Mouse (Mus musculus) kidney, embryonic 16.5 days (tissue): ENCODE results near the gene Usp7. TPM values are rescaled to one million over a fixed set of nuclear protein-coding genes. Genes with fewer than 3 reads are reported as not detected.
"Not testable (repeated sequence)": the region's sequence is repeated elsewhere in the genome, so short reads cannot be mapped to it uniquely, and the experiment has no call there.

Source experiments
- ATAC-seq: fragments of 200-750 bp; cut with Nextera tagmentation; 2 replicates; pipeline ENCODE4 v1.8.0; 2017; ENCODE audit warnings: moderate TSS enrichment; ENCODE audit not compliant: low FRiP score, low TSS enrichment
- H3K27ac ChIP-seq: fragments of 300-500 bp; sonication (generic); 2 replicates; pipeline ENCODE4 v1.5.1; 2014; ENCODE audit warnings: low read length
- H3K27me3 ChIP-seq: fragments of 300-500 bp; sonication (generic); 2 replicates; pipeline ENCODE4 v1.6.1; 2014; ENCODE audit warnings: low read length, control low read depth, mixed read lengths; ENCODE audit not compliant: insufficient read depth
- H3K36me3 ChIP-seq: fragments of 300-500 bp; sonication (generic); 2 replicates; pipeline ENCODE4 v1.6.1; 2014; ENCODE audit warnings: low read length, control low read depth, mixed read lengths; ENCODE audit not compliant: insufficient read depth
- H3K4me1 ChIP-seq: fragments of 300-500 bp; sonication (generic); 2 replicates; pipeline ENCODE4 v1.6.1; 2014; ENCODE audit warnings: low read length, control low read depth, mixed read lengths; ENCODE audit not compliant: insufficient read depth
- H3K4me2 ChIP-seq: fragments of 300-500 bp; sonication (generic); replicated peaks from 2 replicates; pipeline ENCODE4 v1.6.1; 2014; ENCODE audit warnings: low read depth, low read length
- H3K4me3 ChIP-seq: fragments of 300-500 bp; sonication (generic); 2 replicates; pipeline ENCODE4 v1.5.1; 2014; ENCODE audit warnings: mild to moderate bottlenecking, low read length
- H3K9ac ChIP-seq: fragments of 300-500 bp; sonication (generic); replicated peaks from 2 replicates; pipeline ENCODE4 v1.6.1; 2014; ENCODE audit warnings: low read length
- H3K9me3 ChIP-seq: fragments of 300-500 bp; sonication (generic); 2 replicates; pipeline ENCODE4 v1.6.1; 2016; ENCODE audit warnings: low read length, control low read depth
- WGBS: fragments of 180-500 bp; shearing (Covaris S2); extraction: QIAGEN DNeasy Blood & Tissue Kit; methylation state at CpG from one replicate; pipeline ENCODE4 v1.1.7; 2014; 5-methylcytosine and 5-hydroxymethylcytosine counted together
- polyA plus RNA-seq: library from polyadenylated mRNA; unstranded; fragments of >200 nt; fragmentation: Nextera tagmentation; extraction: Ambion mirVana; gene quantifications from 2 replicates; pipeline ENCODE4 v1.2.1, GENCODE M21; 2015

Gene Usp7
- polyA plus RNA-seq, 1 experiment from 2014 or later: 23.8 TPM

- no peaks in the 10 kb centered on the region for H3K36me3 ChIP-seq
- no peak overlapping the region; the same call in 1 of the 2 replicates for H3K27ac ChIP-seq
- no peak overlapping the region for H3K4me3 ChIP-seq
- H3K4me2 ChIP-seq: no peak overlapping the region
- H3K27me3 ChIP-seq: no peaks in the 10 kb centered on the region
- no peak overlapping the region for H3K9ac ChIP-seq
- WGBS: 56% methylated on average over 3 of the region's 3 CpGs
- no peaks in the 10 kb centered on the region for H3K4me1 ChIP-seq
- ATAC-seq: no peak
- no peaks in the 10 kb centered on the region for H3K9me3 ChIP-seq
Measured at GRCm38 (mm10) chr16:8784753-8785152, 7.4 kb downstream of the Usp7 start.

DNA sequence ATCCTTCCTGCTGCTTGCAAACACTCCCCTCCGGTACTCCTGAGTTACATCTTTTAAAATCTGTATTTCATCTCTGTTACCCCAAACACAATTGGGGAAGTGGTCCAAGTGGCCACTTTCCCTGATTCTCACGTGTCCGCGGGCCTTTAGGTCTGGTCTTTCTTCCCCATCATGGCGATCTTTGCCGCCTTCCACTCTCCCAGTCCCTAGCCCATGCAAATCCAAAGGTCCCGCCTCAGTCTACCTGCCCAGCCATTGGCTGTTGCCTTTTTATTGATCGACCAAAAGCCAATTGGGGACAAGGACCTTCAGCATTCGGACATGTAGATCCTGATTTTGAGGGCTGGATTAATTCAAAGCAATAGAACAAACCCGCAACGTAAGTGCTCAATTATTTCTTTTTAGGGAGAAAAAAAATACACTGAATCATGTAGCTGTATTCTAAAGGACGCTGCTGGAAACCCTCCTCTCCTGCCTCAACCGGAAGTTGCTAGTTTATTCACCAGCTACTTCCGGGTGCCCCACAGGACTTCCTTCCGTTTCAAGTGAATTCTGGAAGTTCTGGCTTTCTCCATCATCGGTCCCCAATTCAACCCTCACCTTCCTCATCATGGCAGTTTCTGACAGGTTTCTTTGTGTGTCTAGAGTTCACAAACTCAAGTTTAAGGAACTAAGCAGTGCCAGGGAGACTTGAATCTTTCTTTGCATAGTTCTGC, 8.8 kb downstream of the Usp7 start:
- H3K9ac ChIP-seq: no peak overlapping the region
- 83% methylated on average over 16 of the region's 16 CpGs for WGBS
- no peaks in the 10 kb centered on the region for H3K9me3 ChIP-seq
- no peak overlapping the region for H3K4me3 ChIP-seq
- H3K36me3 ChIP-seq: no peaks in the 10 kb centered on the region
- H3K4me2 ChIP-seq: no peak overlapping the region
- ATAC-seq: no peak
- H3K27ac ChIP-seq: no peak overlapping the region
- H3K27me3 ChIP-seq: no peaks in the 10 kb centered on the region
- no peaks in the 10 kb centered on the region for H3K4me1 ChIP-seq

DNA sequence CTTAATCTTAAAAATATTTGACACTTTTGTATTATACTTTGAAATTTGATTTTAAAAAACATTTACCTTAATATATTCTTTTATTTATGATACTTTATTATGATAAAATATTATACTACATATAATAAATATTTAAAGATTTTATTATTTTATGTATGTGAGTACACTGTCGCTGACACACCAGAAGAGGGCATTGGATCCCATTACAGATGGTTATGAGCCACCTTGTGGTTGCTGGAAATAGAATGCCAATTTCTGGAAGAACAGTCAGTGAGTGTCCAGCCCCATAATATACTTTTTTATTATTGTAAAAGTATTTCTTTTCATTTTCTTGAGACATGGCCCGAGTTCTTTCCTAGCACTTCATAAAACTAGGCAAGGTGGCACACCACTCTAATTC, 10.4 kb downstream of the Usp7 start:
- 90% methylated on average over 2 of the region's 2 CpGs for WGBS
- H3K4me1 ChIP-seq: no peaks in the 10 kb centered on the region
- no peaks in the 10 kb centered on the region for H3K9me3 ChIP-seq
- H3K9ac ChIP-seq: no peak overlapping the region
- no peaks in the 10 kb centered on the region for H3K36me3 ChIP-seq
- H3K27ac ChIP-seq: no peak overlapping the region
- no peak overlapping the region for H3K4me3 ChIP-seq
- no peak for ATAC-seq
- H3K27me3 ChIP-seq: no peaks in the 10 kb centered on the region
- no peak overlapping the region for H3K4me2 ChIP-seq

GRCm38 (mm10) chr16:8781191-8781590, 10.9 kb downstream of the Usp7 start:
- no peaks in the 10 kb centered on the region for H3K9me3 ChIP-seq
- no peak overlapping the region for H3K4me3 ChIP-seq
- H3K27me3 ChIP-seq: no peaks in the 10 kb centered on the region
- H3K4me2 ChIP-seq: no peak overlapping the region
- ATAC-seq: no peak
- H3K36me3 ChIP-seq: no peaks in the 10 kb centered on the region
- 66% methylated on average over 6 of the region's 6 CpGs for WGBS
- H3K9ac ChIP-seq: no peak overlapping the region
- no peak overlapping the region for H3K27ac ChIP-seq
- H3K4me1 ChIP-seq: no peaks in the 10 kb centered on the region

GRCm38 (mm10) chr16:8780187-8780586, 11.9 kb downstream of the Usp7 start:
- Histone ChIP-seq H3K4me1 (no peaks in the 10 kb centered on the region), H3K27ac (no peak overlapping the region), H3K27me3 (no peaks in the 10 kb centered on the region), H3K4me3 (no peak overlapping the region), H3K9ac (no peak overlapping the region), H3K36me3 (no peaks in the 10 kb centered on the region), H3K9me3 (no peaks in the 10 kb centered on the region), H3K4me2 (no peak overlapping the region)
- WGBS: 80% methylated on average over 3 of the region's 3 CpGs
- ATAC-seq: no peak

DNA sequence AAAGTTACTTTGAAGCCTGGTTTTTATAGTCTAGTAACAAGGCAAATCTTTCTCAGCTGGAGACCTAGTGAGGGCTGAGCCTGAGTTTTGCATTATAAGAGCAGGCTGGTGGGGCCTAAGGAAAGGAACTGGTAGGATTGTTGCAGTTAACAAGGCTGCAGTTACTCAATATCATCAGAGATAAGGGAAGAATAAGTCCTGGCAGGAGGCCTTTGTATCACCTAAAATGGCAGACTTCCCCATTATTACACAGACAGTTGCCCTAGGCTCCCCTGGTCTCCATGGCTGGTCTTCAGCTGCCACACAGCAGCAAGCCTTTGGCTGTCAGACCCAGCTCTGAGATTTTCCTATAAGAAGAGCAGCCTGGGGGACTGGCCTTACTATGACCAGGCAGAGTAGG, 13.4 kb downstream of the Usp7 start:
- Histone ChIP-seq H3K4me2 (no peak overlapping the region), H3K27ac (no peak overlapping the region), H3K36me3 (no peaks in the 10 kb centered on the region), H3K9me3 (no peaks in the 10 kb centered on the region), H3K9ac (no peak overlapping the region), H3K4me3 (no peak overlapping the region), H3K27me3 (no peaks in the 10 kb centered on the region), H3K4me1 (no peaks in the 10 kb centered on the region)
- ATAC-seq: no peak

- Histone ChIP-seq H3K4me2 (no peak overlapping the region), H3K9ac (no peak overlapping the region), H3K27ac (no peak overlapping the region), H3K27me3 (no peaks in the 10 kb centered on the region), H3K9me3 (no peaks in the 10 kb centered on the region), H3K4me3 (no peak overlapping the region), H3K4me1 (no peaks in the 10 kb centered on the region), H3K36me3 (no peaks in the 10 kb centered on the region)
- 62% methylated on average over 2 of the region's 2 CpGs for WGBS
- no peak for ATAC-seq
Measured at GRCm38 (mm10) chr16:8777202-8777601, 14.9 kb downstream of the Usp7 start.

- Histone ChIP-seq H3K27ac (no peak overlapping the region), H3K9ac (no peak overlapping the region), H3K36me3 (no peaks in the 10 kb centered on the region), H3K4me1 (no peaks in the 10 kb centered on the region), H3K4me3 (no peak overlapping the region), H3K9me3 (no peaks in the 10 kb centered on the region), H3K4me2 (no peak overlapping the region), H3K27me3 (no peaks in the 10 kb centered on the region)
- 86% methylated on average over 11 of the region's 11 CpGs for whole genome bisulfite sequencing
- ATAC-seq: no peak
Measured at GRCm38 (mm10) chr16:8776634-8777033, 15.5 kb downstream of the Usp7 start.

DNA sequence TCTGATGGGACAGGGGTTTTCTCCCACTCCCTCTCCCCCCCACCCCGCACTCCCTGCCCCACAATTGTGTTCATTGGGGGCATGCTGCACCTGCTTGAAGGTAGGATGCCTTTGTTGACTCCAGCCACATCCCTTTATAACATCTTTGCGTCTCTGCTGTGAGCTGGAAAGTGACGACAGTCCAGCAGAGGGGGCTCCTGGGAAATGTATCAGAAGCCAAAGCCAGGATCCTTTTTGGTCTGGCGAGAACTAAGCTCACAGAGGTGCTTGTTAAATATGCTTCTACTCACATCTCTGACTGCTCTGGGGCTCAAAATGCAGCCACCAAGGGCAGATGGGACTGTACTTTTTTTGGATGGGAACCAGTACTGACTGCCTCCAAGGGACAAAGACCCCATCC, 21.0 kb downstream of the Usp7 start:
- 57% methylated on average over 4 of the region's 4 CpGs for WGBS
- ATAC-seq: no peak
- Histone ChIP-seq H3K4me1 (no peaks in the 10 kb centered on the region), H3K9me3 (no peaks in the 10 kb centered on the region), H3K27me3 (no peaks in the 10 kb centered on the region), H3K9ac (no peak overlapping the region), H3K27ac (no peak overlapping the region), H3K4me2 (no peak overlapping the region), H3K36me3 (no peaks in the 10 kb centered on the region), H3K4me3 (no peak overlapping the region)

- H3K36me3 ChIP-seq, H3K4me3 ChIP-seq, ATAC-seq, H3K4me2 ChIP-seq, H3K9ac ChIP-seq, H3K9me3 ChIP-seq, H3K27ac ChIP-seq, H3K27me3 ChIP-seq, H3K4me1 ChIP-seq: not testable (repeated sequence)
- WGBS: 62% methylated on average over 8 of the region's 8 CpGs
Measured at GRCm38 (mm10) chr16:8770342-8770741, 21.8 kb downstream of the Usp7 start.
